Mouse (Mus musculus) thymus, adult 2 months (tissue): ENCODE data around the gene Pde3a. TPM values are rescaled to one million over a fixed set of nuclear protein-coding genes. Genes with fewer than 3 reads are reported as not detected.

Experiments used
- DNase-seq: peaks from one replicate; pipeline ENCODE4 v3.0.0; 2021
- H3K27ac ChIP-seq: fragments of 200-500 bp; 2 replicates; pipeline ENCODE4 v1.5.1; 2012; ENCODE audit warnings: low read length, control low read depth; ENCODE audit not compliant: control insufficient read depth, insufficient read depth
- H3K27me3 ChIP-seq: fragments of 200-500 bp; 2 replicates; pipeline ENCODE4 v1.6.1; 2012; ENCODE audit warnings: mild to moderate bottlenecking, low read length, moderate library complexity, mixed read lengths; ENCODE audit not compliant: control insufficient read depth, insufficient read depth
- H3K36me3 ChIP-seq: fragments of 200-500 bp; 2 replicates; pipeline ENCODE4 v1.6.1; 2012; ENCODE audit warnings: mild to moderate bottlenecking, low read length, moderate library complexity; ENCODE audit not compliant: control insufficient read depth, insufficient read depth
- H3K4me1 ChIP-seq: fragments of 200-500 bp; replicated peaks from 2 replicates; pipeline ENCODE4 v1.6.1; 2012; ENCODE audit warnings: low read length; ENCODE audit not compliant: control insufficient read depth, insufficient read depth
- H3K4me3 ChIP-seq: fragments of 200-500 bp; 2 replicates; pipeline ENCODE4 v1.5.1; 2012; ENCODE audit warnings: mild to moderate bottlenecking, low read length, control low read depth, moderate library complexity; ENCODE audit not compliant: control insufficient read depth, insufficient read depth
- CTCF ChIP-seq: fragments of 200-500 bp; IDR thresholded peaks from 2 replicates; pipeline ENCODE4 v1.5.1; 2012; ENCODE audit warnings: mild to moderate bottlenecking, control low read depth, low read length, moderate library complexity, borderline replicate concordance; ENCODE audit not compliant: control insufficient read depth, poor library complexity, insufficient read depth; ENCODE audit errors: extremely low read depth
- POLR2A ChIP-seq: fragments of 200-500 bp; IDR thresholded peaks from 2 replicates; pipeline ENCODE4 v1.6.1; 2012; ENCODE audit warnings: mild to moderate bottlenecking, low read length, control low read depth, moderate library complexity; ENCODE audit not compliant: control insufficient read depth, poor library complexity, insufficient read depth; ENCODE audit errors: extremely low read depth
- WGBS: fragments of 180-500 bp; shearing (Covaris S2); methylation state at CpG from one replicate; pipeline ENCODE4 v1.1.7; 2018; 5-methylcytosine and 5-hydroxymethylcytosine counted together
- polyA plus RNA-seq: library from polyadenylated mRNA; depleted of rRNA; stranded (reverse); fragments of >200 nt; gene quantifications from 2 replicates; pipeline ENCODE4 v1.2.3, GENCODE M21; 2012

Pde3a gene
- polyA plus RNA-seq, 1 experiment: 1.3 TPM

DNA sequence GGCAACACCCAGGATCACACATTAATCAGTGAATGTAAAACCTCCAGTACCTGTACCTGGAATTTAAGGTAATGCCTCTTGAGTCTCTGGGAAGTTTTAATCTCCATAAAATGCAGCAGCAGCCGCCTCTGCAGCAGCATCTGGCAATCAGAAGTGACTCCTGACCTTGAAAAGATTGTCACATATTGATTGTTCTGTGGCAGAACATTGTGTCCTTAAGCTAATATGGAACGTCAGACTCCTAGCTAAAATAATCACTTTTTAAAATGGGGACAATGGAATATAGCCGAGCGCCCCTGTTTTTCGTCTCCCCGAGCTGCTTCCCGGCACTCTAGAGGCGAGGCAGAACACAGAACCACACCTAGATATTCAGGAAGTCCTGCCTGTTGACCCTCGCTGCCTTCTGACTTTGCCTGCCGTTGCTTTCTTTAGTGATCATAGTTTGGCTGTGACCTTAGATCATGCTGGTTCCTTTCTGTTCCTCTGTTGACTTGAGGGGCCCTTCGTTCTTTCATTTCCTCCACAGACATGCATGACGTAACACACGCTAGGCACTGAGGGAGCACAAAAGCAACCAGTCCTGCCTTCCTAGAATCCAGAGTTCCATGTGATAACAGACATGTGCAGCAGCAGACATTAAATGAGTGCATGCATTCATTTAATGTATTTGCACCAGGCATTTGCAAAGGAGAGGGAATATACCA is 183.4 kb downstream of the Pde3a start:
- TF ChIP-seq POLR2A (no peak), CTCF (no peak)
- Histone ChIP-seq H3K4me3 (no peak overlapping the region), H3K4me1 (no peaks in the 10 kb centered on the region), H3K36me3 (no peaks in the 10 kb centered on the region), H3K27ac (no peak overlapping the region), H3K27me3 (no peaks in the 10 kb centered on the region)
- DNase-seq: no peak
- 90% methylated on average over 13 of the region's 13 CpGs for WGBS

DNA sequence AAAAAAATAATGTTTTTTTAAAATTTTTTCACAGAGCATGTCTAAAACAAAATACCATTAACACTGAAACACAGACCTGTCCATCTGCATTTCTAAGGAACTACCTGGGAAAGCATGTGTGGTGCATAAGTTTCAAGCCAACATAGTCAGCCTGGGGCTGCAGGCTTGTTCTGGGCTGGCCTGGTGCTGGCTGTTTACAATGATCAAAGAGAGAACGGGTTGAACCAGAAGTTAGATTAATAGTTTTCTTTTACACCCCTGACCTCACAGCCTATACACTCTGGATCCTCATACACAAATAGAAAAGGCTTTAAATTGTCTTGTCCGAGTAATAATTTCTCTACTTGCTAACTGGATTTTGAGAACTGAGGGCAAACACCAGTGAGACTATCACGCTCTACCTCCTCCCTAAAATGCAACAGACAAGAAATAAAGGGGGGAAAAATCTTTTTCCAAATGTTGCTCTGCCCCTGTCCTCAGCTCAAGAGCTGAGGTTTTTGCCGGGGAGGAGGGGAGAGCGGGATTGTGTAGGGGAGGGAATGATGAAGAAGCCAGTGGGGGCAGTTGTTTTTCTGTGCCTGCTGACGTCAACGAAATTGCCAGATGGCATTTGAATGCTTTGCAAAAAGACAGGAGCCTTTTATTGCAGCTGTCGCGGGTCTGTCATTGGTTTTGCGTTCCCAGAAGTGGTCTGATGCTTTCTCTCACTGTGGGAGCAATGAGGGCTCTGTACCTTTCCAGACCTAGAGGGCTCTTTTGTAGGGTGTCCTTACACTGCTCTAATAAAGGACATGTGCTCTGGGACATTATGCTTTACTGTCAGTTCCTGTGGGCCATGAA is 185.1 kb downstream of the Pde3a start:
- no peaks in the 10 kb centered on the region for H3K27me3 ChIP-seq
- H3K4me3 ChIP-seq: no peak overlapping the region
- H3K36me3 ChIP-seq: no peaks in the 10 kb centered on the region
- 84% methylated on average over 10 of the region's 10 CpGs for WGBS
- no peak overlapping the region; the same call in 1 of the 2 replicates for H3K27ac ChIP-seq
- DNase-seq: no peak
- no peak for TF ChIP-seq CTCF
- no peaks in the 10 kb centered on the region for H3K4me1 ChIP-seq

DNA sequence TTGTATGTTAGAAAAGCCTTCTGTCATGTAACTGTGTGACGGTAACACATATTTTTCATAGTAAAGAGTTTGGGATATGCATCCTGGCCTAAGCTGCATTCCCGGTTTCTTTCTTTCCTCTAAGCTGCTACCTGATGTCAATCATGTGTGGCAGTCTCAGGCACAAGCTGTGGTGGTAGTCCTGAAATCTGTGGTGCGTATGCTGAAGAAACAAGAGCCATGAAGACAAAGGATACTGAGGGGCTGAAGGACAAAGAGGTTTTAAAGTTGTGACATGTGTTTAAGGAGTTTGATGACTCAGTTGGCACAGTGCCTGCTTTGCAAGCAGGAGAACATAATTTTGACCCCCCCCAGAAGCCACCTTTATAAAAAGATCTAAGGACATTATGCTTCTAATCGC is 186.1 kb downstream of the Pde3a start:
- no peak for DNase-seq
- H3K36me3 ChIP-seq: no peaks in the 10 kb centered on the region
- H3K4me1 ChIP-seq: no peaks in the 10 kb centered on the region
- H3K27me3 ChIP-seq: no peaks in the 10 kb centered on the region
- TF ChIP-seq POLR2A: no peak
- TF ChIP-seq CTCF: no peak
- no peak overlapping the region for H3K27ac ChIP-seq
- whole genome bisulfite sequencing: 92% methylated on average over 4 of the region's 4 CpGs
- no peak overlapping the region for H3K4me3 ChIP-seq

DNA sequence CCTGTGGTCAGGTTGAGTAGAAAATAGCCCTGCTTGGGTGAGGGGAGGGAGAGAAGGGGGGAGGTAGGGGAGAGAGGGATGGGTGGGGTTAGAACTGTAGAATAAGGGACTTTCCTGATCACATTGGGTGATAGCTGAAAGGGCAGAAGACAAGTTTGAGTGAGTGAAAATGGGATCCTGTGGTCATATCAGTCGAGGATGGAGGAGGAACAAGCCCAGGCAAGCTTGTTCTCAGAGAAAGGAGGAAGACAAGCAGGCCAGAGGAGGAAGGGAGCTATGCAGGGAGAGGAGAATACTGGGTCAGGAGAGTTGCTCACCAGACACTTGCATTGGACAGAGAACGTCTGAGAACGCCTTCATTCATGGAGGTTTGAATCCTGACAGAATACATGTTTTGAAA is 190.9 kb downstream of the Pde3a start:
- no peak for DNase-seq
- H3K27ac ChIP-seq: no peak overlapping the region
- no peak overlapping the region for H3K4me3 ChIP-seq
- no peak for TF ChIP-seq CTCF
- no peaks in the 10 kb centered on the region for H3K36me3 ChIP-seq
- WGBS: 61% methylated on average over 3 of the region's 3 CpGs
- H3K4me1 ChIP-seq: no peaks in the 10 kb centered on the region
- no peaks in the 10 kb centered on the region for H3K27me3 ChIP-seq

DNA sequence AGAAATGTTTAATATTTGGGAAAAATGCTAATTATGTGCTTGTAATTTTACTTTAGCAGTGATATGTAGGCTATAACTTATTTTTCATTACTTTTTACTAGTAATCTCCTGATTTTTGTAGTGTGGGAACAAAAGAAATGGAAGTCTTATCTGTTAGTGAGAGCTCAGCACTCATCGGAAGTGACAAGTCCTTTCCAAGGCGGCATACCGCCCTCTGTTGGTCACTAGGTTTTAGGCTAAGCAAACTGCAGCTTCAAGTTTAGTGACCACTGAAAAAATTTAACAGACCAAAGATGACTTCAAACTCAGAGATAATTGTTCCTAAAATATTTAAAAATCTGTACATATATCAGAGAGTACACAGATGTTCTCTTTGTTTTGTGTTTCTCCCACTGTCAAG is 198.5 kb downstream of the Pde3a start:
- H3K36me3 ChIP-seq: no peaks in the 10 kb centered on the region
- no peaks in the 10 kb centered on the region for H3K4me1 ChIP-seq
- no peaks in the 10 kb centered on the region for H3K27me3 ChIP-seq
- no peak overlapping the region for H3K27ac ChIP-seq
- TF ChIP-seq CTCF: no peak
- TF ChIP-seq POLR2A: no peak
- no peak overlapping the region for H3K4me3 ChIP-seq
- WGBS: 19% methylated on average over 3 of the region's 3 CpGs
- DNase-seq: no peak

DNA sequence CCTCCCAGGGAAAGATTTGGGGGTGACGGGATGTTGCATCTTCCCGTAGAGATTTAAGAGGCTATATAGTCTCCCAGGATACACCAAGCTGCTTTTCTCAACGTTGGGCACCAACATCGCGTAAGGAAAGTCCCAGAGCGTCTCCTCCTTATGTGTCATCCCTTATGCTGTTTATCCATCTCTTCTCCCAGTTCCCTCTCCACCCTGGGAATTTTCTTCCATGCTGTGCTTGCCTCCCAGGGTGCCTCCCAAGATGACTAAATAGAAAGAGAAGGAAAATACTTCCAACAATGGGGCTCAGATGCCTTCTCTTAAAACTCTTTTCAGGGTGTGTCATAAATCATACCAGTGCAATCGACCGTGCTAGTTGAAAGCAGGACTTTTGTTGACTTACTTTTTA is 199.8 kb downstream of the Pde3a start:
- DNase-seq: no peak
- Histone ChIP-seq H3K27me3 (no peaks in the 10 kb centered on the region), H3K4me3 (no peak overlapping the region), H3K27ac (no peak overlapping the region), H3K36me3 (no peaks in the 10 kb centered on the region), H3K4me1 (no peaks in the 10 kb centered on the region)
- TF ChIP-seq POLR2A (no peak), CTCF (no peak)
- WGBS: 83% methylated on average over 8 of the region's 8 CpGs
